Mouse (Mus musculus) midbrain, postnatal 0 days (tissue): ENCODE data around the gene Sap25. TPM values are rescaled to one million over a fixed set of nuclear protein-coding genes. Genes with fewer than 3 reads are reported as not detected.

Source experiments
- ATAC-seq: fragments of 200-750 bp; cut with Nextera tagmentation; 2 replicates; pipeline ENCODE4 v1.8.0; 2017; ENCODE audit warnings: moderate number of reproducible peaks, mild to moderate bottlenecking, moderate TSS enrichment, moderate library complexity; ENCODE audit not compliant: low FRiP score
- DNase-seq: peaks from one replicate; pipeline ENCODE4 v3.0.0-alpha.2; 2015; ENCODE audit warnings: low spot score
- H3K27ac ChIP-seq: fragments of 300-500 bp; sonication (generic); 2 replicates; pipeline ENCODE4 v1.5.1; 2014; ENCODE audit warnings: low read depth, mild to moderate bottlenecking, low read length, mixed read lengths
- H3K27me3 ChIP-seq: fragments of 300-500 bp; sonication (generic); 2 replicates; pipeline ENCODE4 v1.6.1; 2014; ENCODE audit warnings: low read length, control low read depth, mixed read lengths; ENCODE audit not compliant: insufficient read depth
- H3K36me3 ChIP-seq: fragments of 300-500 bp; sonication (generic); 2 replicates; pipeline ENCODE4 v1.6.1; 2014; ENCODE audit warnings: low read length, control low read depth, mixed read lengths; ENCODE audit not compliant: insufficient read depth
- H3K4me1 ChIP-seq: fragments of 300-500 bp; sonication (generic); 2 replicates; pipeline ENCODE4 v1.6.1; 2014; ENCODE audit warnings: mild to moderate bottlenecking, control low read depth, antibody characterized with exemption, low read length, mixed read lengths; ENCODE audit not compliant: insufficient read depth
- H3K4me2 ChIP-seq: fragments of 300-500 bp; sonication (generic); 2 replicates; pipeline ENCODE4 v1.6.1; 2014; ENCODE audit warnings: low read depth, mild to moderate bottlenecking, low read length, mixed read lengths; ENCODE audit not compliant: poor library complexity, severe bottlenecking
- H3K4me3 ChIP-seq: fragments of 300-500 bp; sonication (generic); 2 replicates; pipeline ENCODE4 v1.5.1; 2014; ENCODE audit warnings: low read depth, mild to moderate bottlenecking, low read length, moderate library complexity
- H3K9ac ChIP-seq: fragments of 300-500 bp; sonication (generic); replicated peaks from 2 replicates; pipeline ENCODE4 v1.6.1; 2014; ENCODE audit warnings: mild to moderate bottlenecking, low read length, moderate library complexity, mixed read lengths; ENCODE audit not compliant: poor library complexity, severe bottlenecking
- H3K9me3 ChIP-seq: fragments of 300-500 bp; sonication (generic); 2 replicates; pipeline ENCODE4 v1.6.1; 2016; ENCODE audit warnings: low read length, control low read depth
- CTCF ChIP-seq: IDR thresholded peaks from 2 replicates; pipeline ENCODE4 v1.5.1; 2016; ENCODE audit warnings: antibody characterized with exemption, mild to moderate bottlenecking
- WGBS: fragments of 180-500 bp; shearing (Covaris S2); extraction: QIAGEN DNeasy Blood & Tissue Kit; methylation state at CpG from one replicate; pipeline ENCODE4 v1.1.7; 2014; 5-methylcytosine and 5-hydroxymethylcytosine counted together
- polyA plus RNA-seq: library from polyadenylated mRNA; unstranded; fragments of >200 nt; fragmentation: Nextera tagmentation; extraction: Ambion mirVana; gene quantifications from 2 replicates; pipeline ENCODE4 v1.2.1, GENCODE M21; 2015
- total RNA-seq: library from RNA; depleted of rRNA; stranded (reverse); fragments of >200 nt; gene quantifications from 2 replicates; pipeline ENCODE4 v1.2.3, GENCODE M21; 2014

Gene Sap25
- total and polyA plus RNA-seq, 2 experiments from 2014 or later: 3.2 to 3.3 TPM

DNA sequence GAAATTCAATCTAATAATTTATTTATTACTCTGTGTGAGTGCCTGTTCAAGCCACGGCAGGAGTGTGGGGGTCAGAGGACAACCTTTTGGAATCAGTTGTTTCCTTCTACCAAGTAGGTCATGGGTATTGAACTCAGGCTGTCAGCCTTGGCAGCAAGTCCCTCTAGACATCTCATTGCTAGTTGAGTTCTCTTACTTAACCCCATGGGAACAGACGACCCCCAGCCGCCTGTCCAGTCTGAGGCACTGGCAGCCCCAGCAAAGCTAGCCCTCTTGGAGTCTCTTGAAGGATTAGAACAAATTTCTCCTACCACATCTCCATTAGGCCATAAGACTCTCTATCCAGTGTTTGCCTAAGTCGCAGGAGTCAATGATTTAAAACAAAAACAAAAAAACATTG, 38.6 kb downstream of the Sap25 start:
- Histone ChIP-seq H3K36me3 (peaks cover 3% of the 10 kb centered on the region; the same call in 1 of the 2 replicates), H3K9ac (no peak overlapping the region), H3K27me3 (no peaks in the 10 kb centered on the region), H3K27ac (no peak overlapping the region), H3K4me2 (no peak overlapping the region), H3K9me3 (no peaks in the 10 kb centered on the region), H3K4me3 (no peak overlapping the region), H3K4me1 (peaks cover 5% of the 10 kb centered on the region; the same call in 1 of the 2 replicates)
- DNase-seq (no peak), ATAC-seq (no peak)
- WGBS: 91% methylated on average over 4 of the region's 4 CpGs
- no peak for TF ChIP-seq CTCF

DNA sequence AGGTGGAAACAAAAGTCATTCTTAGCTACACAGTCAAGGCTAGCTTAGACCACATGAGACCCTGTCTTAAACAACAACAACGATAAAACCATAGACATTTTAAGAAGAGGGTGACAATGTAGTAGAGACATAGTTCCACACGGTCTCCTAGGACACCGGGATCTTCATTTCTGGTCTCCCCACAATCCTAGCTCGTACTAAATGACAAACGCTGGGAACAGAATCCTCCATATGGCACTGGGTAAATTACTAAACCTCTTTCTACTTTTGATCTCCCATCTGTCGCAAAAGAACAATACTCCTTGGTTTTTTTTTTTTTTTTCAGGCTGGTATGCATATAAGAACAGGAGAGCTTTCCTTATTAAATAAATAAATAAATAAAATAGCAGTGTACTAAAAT, 41.4 kb downstream of the Sap25 start:
- no peak overlapping the region for H3K9ac ChIP-seq
- H3K4me2 ChIP-seq: peak overlapping the region; percentile 2; the same call in 1 of the 2 replicates
- TF ChIP-seq CTCF: no peak
- no peaks in the 10 kb centered on the region for H3K36me3 ChIP-seq
- DNase-seq: no peak
- no peak for ATAC-seq
- H3K4me3 ChIP-seq: no peak overlapping the region
- H3K4me1 ChIP-seq: peaks cover 5% of the 10 kb centered on the region; the same call in 1 of the 2 replicates
- no peaks in the 10 kb centered on the region for H3K27me3 ChIP-seq
- 77% methylated on average over 6 of the region's 6 CpGs for WGBS
- no peak overlapping the region for H3K27ac ChIP-seq
- no peaks in the 10 kb centered on the region for H3K9me3 ChIP-seq

DNA sequence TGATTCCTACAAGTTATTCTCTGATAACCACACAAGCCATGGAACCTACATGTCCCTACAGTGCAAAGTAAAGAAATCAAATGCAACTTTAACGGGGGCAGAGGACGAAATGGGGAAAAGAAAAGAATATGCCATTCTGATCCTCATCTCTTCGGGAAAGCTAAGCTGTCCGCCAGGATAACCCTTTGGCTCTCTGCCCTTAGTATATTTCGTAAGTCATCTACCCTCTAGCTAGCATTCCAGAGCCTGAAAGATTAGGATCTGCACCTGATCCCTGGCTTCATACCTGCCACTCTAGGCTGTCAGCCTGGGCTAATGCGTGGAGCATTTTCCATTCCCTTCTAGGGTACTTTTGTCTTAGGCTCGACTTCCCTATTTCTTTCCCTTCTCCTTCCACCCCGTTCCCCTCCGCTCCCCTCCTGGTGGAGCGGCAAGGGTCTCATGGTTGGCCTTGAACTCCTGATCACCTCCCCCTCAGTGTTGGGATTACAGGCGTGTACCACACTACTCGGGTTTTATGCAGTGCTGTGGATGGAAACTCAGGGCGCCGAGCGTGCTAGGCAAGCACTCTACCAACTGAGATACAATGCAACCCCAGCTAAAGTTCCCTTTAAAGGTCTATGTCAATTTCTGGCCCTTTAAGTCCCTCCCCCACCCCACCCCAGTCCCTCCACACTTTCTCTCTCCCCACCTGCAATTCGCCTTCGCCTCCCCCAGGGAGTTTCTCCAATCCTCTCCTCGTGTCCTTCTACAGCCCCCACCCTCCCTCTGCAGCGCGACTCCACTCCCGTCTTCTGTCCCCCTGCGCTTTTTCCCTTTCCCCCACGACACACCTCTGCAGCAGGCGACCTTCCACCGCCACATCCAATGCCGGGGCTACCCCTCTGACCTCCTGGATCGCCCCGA, 42.5 kb downstream of the Sap25 start:
- Histone ChIP-seq H3K4me1 (peaks cover 5% of the 10 kb centered on the region; the same call in 1 of the 2 replicates), H3K4me3 (peak overlapping the region; percentile 75), H3K27me3 (no peaks in the 10 kb centered on the region), H3K27ac (peak overlapping the region; percentile 72; the same call in 1 of the 2 replicates), H3K9ac (peak overlapping the region; percentile 53), H3K4me2 (peak overlapping the region; percentile 65), H3K36me3 (no peaks in the 10 kb centered on the region), H3K9me3 (no peaks in the 10 kb centered on the region)
- no peak for TF ChIP-seq CTCF
- ATAC-seq: peak; percentile 9; the same call in 1 of the 2 replicates
- DNase-seq: peak; percentile 37
- WGBS: 13% methylated on average over 28 of the region's 28 CpGs

DNA sequence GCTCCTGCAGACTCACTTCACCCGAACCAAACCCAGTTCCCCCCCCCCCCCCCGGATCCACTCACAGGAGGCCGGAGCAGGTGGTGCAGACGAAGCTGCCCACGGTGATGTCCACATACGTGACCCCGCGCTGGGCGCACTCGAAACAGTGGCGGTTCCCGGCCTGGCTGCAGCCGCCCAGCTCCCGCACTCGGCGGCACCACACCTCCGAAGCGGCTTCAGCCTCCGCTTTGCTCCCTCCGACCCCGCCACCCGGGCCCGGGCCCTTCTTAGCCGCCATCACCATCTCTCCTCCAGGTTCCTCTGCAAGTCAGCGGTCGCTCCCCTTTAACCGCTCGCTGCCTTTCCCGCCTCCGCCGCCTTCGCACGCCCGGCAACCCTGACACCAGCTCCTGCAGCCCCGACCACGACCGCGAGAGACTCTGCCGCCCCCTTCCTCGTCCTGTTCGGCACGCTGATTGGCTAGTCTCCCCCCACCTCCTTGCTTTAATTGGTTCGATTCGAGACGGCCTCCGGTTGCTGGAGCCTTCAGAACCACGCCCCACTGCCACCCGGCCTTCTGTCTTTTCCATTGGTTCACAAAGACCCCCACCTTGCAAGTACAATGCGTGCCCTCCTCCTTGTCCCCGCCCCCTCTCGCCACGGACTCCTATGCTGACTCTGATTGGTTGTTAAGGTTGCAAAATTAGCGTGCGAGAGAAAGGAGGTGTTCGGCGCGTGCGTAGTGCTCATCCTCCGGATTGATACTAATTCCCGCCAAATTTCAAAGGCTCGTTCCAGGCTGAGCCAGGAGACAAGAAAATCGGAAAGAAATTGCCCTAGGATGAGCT, 43.4 kb downstream of the Sap25 start, which contains the start of gene Agfg2:
Gene Agfg2 (minus strand): TSS at position 433 of the 830 bp plus-strand sequence.
- H3K4me1 ChIP-seq: peaks cover 5% of the 10 kb centered on the region; the same call in 1 of the 2 replicates
- no peaks in the 10 kb centered on the region for H3K27me3 ChIP-seq
- peak within 1 kb of the TSS; percentile 75 for H3K4me3 ChIP-seq
- ATAC-seq: peak; percentile 100
- H3K4me2 ChIP-seq: peak within 1 kb of the TSS; percentile 65
- H3K9ac ChIP-seq: peak within 1 kb of the TSS; percentile 53
- peak; percentile 100 for DNase-seq
- H3K36me3 ChIP-seq: no peaks in the 10 kb centered on the region
- H3K9me3 ChIP-seq: no peaks in the 10 kb centered on the region
- H3K27ac ChIP-seq: peak within 1 kb of the TSS; percentile 72
- under 1% methylated on average over 60 of the region's 62 CpGs for WGBS
- peak; percentile 51 for TF ChIP-seq CTCF

DNA sequence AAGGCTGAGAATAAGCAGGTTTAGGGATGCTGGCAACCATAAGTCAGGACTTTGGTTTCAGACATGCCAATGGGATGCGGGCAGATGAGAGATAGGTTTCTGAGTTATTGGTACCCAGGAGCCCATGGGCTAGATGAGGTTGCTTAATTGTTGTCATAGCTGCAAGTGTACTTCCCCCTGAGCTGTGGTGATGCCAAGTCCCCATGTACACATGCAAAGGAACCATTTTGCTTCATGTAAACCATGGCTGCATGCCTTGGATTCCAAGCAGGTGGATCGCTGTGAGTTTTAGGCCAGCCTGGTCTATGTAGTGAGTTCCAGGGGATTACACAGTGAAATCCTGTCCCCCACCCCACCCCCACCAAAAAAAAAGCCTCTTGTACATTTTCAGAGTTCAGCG, 44.5 kb downstream of the Sap25 start:
- Histone ChIP-seq H3K36me3 (no peaks in the 10 kb centered on the region), H3K4me2 (no peak overlapping the region), H3K9ac (no peak overlapping the region), H3K9me3 (no peaks in the 10 kb centered on the region), H3K4me1 (peaks cover 5% of the 10 kb centered on the region; the same call in 1 of the 2 replicates), H3K27ac (no peak overlapping the region), H3K4me3 (no peak overlapping the region), H3K27me3 (no peaks in the 10 kb centered on the region)
- 93% methylated on average over 3 of the region's 3 CpGs for WGBS
- ATAC-seq: no peak
- no peak for DNase-seq
- no peak for TF ChIP-seq CTCF
